Mouse (Mus musculus) urinary bladder, adult 18-20 months (tissue): Measurements from ENCODE around the gene Gm867.

Source experiments
- DNase-seq, 2 experiments: peaks; one replicate each; pipeline ENCODE4 v3.0.0; 2022; ENCODE audit warnings: low spot score in 2 of 2, mixed read lengths in 2 of 2

The Gm867 gene

GRCm38 (mm10) chr10:75936909-75937667 is 3.4 kb downstream of the Gm867 start:
- DNase-seq: no peak

GRCm38 (mm10) chr10:75935680-75936541 is 4.6 kb downstream of the Gm867 start, which contains the start of gene Mmp11:
Mmp11 (minus strand) TSS chr10:75936496.
- peak; percentile 42 to 71 for DNase-seq

DNA sequence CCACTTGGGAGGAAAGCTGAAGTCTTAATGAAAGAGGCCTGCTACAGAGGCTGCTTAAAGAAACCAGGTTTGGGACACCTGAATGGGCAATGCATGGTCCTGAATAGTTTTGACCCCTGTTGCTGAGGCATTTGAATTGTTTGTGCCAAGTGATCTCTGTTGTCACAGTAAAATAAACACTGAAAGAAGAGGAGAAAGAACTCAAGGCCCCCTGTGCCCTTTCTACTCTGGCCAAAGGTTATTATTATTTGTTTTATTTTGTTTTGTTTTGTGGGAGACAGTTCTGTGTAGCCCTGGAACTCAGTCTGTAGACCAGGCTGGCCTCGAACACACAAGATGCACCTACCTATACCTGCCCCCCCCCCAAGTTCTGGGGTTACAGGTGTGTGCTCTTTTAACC is 5.5 kb downstream of the Gm867 start:
- no peak for DNase-seq

GRCm38 (mm10) chr10:75932891-75933290 is 7.6 kb downstream of the Gm867 start, which contains the start of gene Chchd10:
Chchd10 (plus strand) TSS chr10:75933130.
- no peak for DNase-seq

GRCm38 (mm10) chr10:75932081-75932678 is 8.3 kb downstream of the Gm867 start:
- DNase-seq: peak in 1 of 2 experiments; percentile 58

DNA sequence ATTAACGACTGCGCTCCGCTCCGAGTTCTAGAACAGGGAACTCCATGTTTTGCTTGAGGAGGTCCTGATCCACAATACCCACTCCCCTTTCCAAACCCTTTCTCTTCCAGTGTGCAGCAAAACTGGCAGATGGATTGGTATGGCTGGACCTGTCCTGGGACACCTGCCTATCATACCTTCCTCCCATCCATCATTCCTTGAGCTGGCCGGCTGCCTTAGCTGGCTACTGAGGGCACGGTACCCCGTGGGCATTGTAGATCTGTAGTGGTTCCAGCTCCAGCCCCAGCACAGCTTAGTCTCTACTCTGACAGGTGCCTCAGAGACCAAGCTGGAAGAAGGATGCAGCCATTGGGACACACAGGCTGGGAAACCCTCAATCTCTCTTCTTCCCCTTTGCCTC is 9.2 kb downstream of the Gm867 start:
- DNase-seq: no peak

DNA sequence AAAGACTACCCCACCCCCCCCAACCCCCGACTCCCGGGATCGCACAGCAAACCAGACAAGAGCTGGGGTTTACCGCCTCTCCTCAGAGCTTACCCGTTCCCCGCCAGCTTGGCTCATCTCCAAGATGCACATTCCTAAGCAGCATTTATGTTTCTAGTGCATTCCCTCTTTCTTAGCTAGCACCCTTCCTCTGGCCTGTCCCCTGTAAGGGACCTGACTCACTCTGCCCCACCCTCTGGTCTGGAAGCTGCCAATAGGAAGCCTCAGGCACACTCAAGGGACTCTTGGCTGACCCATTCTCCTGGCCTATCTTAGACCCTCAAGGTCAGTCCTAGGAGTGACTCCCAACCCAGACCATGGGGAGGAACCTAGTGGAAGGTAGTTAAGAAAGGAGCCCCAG is 10.2 kb downstream of the Gm867 start:
- no peak for DNase-seq

- no peak for DNase-seq
These were observed 14.1 kb downstream of the Gm867 start for GRCm38 (mm10) chr10:75926396-75926795.

DNA sequence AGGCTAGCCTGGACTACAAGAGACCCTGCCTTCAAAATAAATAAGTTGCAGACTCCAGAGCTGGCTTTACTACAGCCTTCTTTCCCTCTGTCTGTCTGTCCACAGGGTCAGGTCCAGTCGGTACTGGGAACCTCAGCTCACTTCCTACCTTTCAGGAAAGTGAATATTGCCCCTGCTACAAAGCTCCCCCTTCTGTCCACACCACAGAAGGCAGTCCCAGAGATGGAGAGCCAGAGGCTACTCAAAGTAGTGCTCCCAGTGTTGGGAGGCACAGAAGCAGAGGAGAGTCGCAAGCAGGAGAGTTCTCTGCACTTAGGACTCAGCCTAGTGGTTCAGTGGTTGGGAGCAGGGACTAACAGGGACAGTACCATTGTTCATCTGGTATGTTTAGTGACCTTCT is 16.1 kb downstream of the Gm867 start:
- no peak for DNase-seq

- DNase-seq: no peak
These were observed 18.5 kb downstream of the Gm867 start for GRCm38 (mm10) chr10:75921726-75922560.

GRCm38 (mm10) chr10:75921026-75921725 is 19.3 kb downstream of the Gm867 start, which contains the start of gene Smarcb1:
Smarcb1 (minus strand) TSS chr10:75921617.
- DNase-seq: peak; percentile 92

DNA sequence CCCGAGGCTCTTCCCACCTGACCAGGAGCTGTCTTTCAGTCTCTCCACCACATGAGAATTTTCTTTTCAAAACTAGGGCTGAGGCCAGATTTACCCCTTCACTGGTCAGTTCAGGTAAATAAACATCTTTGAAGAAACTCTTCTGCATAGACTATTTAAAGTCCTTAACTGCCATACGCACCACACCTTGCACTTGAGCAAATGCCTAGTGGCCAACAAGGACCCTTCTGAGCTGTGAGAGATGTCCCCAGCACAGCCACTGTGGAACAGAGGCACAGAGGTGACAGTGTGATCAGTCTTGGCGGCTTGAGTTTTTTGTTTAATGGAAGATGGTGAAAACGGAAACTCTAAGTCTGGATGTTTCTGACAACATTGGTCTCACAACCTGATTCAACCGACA is 21.4 kb downstream of the Gm867 start:
- DNase-seq: no peak

- no peak for DNase-seq
These were observed 23.6 kb downstream of the Gm867 start for GRCm38 (mm10) chr10:75916840-75917239.

- no peak for DNase-seq
These were observed 24.9 kb downstream of the Gm867 start for GRCm38 (mm10) chr10:75915557-75915956.

- DNase-seq: no peak
These were observed 27.4 kb downstream of the Gm867 start for GRCm38 (mm10) chr10:75913013-75913589.

DNA sequence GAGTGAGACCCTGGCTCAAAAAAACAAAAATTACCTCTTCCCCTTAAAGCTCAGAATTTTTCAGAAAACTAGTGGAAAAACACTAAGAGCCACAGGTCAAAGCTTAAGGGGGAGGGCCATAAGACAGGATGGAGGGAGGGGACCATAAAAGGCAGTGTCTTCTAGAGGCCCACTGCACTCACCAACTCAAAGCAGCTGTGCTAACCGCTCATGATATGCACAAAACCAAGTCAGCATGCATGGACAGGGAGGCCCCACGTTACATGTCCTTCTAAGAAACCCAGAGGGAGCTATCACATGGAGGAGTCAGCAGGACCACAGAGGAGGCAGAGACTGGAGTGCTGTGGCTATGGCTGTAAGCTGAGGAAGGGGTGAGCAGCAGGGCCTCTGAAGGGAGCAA is 29.8 kb downstream of the Gm867 start:
- DNase-seq: no peak

GRCm38 (mm10) chr10:75906882-75907281 is 33.6 kb downstream of the Gm867 start:
- no peak for DNase-seq

DNA sequence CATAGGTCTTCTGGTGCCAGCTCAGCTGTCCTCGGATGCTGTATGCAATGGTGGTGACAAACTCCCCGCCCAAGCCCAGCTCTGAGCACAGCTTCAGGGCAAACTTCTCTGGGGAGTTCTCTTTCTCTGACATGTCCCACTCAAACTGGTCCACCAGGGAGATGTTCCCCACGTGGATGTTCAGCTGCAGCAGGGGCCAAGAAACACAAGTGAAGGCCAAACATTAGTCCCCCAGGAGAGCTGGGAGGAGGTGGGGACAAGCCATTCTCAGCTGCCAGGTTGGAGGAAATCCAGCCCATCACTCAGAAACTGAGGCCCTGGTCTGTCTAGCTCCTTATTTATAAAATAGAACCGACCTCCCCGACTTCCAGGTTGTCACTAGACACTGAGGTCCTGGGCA is 36.1 kb downstream of the Gm867 start:
- DNase-seq: no peak

DNA sequence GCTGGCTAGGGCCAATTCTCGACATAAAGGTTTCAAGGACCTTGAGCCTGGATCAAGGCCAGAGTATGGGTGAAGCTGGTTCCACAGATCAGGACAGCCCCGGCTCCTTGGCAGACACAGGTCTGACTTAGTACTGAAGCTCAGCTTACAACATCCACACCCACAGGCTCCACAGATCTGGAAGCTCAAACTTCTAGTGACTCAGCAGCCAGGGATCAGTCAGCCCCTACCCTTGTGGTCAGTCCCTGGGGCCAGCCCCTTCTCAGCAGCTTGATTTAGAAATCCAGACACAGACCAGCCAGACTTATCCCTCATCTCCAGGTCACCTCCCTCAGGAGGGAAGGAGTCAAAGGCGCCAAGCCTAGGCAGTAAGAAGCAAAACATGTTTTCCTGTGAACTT is 41.6 kb downstream of the Gm867 start:
- peak; percentile 26 to 69 for DNase-seq

- DNase-seq: no peak
These were observed 42.4 kb downstream of the Gm867 start for GRCm38 (mm10) chr10:75898039-75898564.
